Mouse (Mus musculus): ENCODE data around the gene Pcp4l1. TPM values are rescaled to one million over a fixed set of nuclear protein-coding genes. Genes with fewer than 3 reads are reported as not detected.
"Not testable (repeated sequence)": the region's sequence is repeated elsewhere in the genome, so short reads cannot be mapped to it uniquely, and the experiment has no call there.

Pcp4l1 gene
- total RNA-seq, 2 experiments from 2014 or later: 51.7 to 52.5 TPM

DNA sequence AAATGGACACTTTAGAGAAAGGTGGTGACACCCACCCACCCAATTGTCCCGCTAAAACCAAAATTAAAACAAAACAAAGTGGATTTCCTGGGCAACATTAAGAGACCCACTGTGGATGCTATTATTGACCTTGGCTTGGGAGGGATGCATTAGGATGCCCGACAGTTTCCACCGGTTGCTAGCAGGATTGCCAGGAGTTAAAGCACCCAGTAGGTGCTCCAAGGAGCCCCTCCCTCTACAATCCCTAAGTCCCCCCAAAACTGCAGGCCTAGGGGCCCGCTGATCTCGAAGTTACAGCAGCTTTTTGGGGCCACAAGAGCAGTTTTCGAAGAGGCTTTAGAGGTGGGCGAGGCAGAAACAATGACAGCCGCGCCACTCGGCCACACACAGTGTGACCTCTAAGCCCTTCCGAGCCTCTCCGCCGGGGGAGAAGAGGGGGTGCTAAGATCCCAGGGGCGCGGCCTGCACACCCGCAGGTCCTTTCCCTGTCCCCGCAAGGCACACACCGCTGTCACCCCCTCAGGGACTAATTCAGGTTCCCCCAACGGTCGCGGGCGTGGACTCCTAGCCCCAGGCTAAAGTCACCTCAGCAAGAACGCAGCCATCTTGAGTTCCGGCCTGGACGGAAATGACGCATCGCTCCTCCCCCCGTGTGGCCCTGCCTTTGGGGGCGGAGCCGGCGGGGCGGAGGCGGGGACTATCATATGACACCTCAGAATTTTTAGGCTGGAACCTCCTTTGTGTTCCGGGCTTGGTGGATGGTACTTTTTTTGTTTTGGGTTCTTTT, 45.9 kb downstream of the Pcp4l1 start, which contains the start of the genes Sdhc and Mpz:
Gene Sdhc (minus strand): TSS at position 630 of the 787 bp plus-strand sequence.
Gene Mpz (plus strand): TSS at position 738 of the 787 bp plus-strand sequence.
- peak; percentile 95 to 96 for DNase-seq (ENCODE audit: low spot score in 2 of 2)

DNA sequence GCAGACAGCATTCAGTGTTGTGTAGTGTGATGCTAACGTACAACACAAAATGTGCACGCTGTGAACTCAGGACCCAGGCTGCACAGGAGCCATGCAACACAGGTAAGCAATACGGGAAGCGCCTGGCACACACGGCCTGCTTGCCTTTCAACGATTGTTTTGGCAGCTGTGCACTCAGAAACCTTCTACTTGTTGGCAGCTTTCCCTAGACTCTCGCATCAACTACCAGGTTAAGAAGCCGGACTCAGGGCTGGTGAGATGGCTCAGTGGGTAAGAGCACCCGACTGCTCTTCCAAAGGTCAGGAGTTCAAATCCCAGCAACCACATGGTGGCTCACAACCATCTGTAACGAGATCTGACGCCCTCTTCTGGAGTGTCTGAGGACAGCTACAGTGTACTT, 53.1 kb downstream of the Pcp4l1 start:
- not testable (repeated sequence) for DNase-seq (ENCODE audit: low spot score in 2 of 2)

DNA sequence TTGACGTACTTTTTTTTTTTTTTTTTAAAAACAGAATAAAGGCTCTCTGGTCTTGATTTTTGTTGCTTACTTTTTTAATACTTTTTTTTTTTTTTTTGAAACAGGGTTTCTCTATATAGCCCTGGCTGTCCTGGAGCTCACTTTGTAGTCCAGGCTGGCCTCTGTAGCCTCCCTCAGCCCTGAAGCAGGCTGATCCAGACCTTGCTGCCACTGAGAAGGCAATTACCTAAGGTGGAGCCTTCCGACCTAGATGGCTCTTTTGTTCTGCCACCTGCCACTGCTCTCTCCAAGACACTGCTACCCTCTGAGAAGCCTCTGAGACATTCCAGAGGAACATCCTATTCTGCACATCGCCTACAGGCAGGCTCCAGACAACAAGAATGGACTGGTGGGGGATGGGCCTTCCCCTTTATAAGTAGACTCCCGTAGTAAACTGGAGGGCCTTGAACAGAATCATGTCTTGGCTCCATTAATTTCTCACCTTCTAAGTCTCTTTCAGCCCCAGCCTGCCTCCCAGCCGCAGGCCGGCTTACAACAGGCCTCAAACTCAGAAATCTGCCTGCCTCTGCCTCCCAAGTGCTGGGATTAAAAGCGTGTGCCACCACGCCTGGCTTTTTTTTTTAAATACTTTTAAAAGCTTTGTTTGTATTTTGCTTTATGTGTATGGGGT, 58.4 kb downstream of the Pcp4l1 start:
- DNase-seq (ENCODE audit: low spot score in 2 of 2): not testable (repeated sequence)

DNA sequence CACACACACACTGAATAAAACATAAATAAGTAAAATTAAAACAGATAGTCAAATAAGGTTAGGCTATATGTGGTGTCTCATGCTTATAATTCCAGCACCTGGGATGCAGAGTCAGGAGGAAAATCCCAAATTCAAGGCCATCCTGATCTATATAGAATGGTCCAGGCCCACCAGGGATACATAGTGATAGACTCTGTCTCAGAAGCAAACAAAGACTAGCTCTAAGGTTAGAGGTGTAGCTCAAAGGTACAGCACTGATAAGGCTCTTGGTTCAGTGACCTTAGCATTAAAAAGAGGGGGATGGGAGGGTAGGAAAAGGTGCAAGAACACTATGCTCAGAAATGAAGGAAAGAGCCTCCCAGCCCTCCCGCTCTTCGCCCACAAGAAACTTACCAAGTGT, 60.5 kb downstream of the Pcp4l1 start:
- no peak for DNase-seq (ENCODE audit: low spot score in 2 of 2)

DNA sequence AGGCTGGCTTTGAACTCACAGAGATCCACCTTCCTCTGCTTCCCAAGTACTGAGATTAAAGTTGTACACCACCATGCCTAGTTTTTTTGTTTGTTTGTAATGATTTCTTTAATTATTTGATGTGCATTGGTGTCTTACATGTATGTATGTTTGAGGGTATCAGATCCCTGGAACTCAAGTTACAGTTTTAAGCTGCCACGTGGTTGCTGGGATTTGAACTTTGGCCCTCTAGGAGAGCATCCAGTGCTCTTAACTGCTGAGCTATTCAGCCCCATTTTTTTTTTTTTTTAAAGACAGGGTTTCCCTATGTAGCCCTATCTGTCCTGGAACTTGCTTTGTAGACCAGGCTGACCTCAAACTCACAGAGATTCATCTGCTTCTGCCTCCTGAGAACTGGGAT, 65.1 kb downstream of the Pcp4l1 start:
- DNase-seq (ENCODE audit: low spot score in 2 of 2): no peak

DNA sequence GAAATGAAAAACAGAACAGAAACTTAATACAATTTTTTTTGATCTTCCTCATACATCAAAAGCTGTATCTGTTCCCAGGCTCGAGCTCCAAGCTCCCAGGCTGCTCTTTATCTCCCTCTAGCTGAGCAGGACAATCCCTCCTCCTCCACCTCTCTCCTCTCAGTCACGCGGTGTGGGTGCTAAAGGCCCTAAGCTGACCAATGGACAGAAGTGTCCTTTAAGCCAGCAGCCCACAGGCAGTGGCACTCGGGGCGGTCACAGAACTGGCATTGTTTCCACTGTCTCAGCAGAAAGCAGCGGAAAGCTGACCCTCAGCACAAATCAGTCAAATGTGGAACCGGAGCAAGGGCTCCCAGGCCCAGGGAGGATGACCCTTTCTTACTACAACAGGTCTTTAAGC, 66.8 kb downstream of the Pcp4l1 start:
- no peak for DNase-seq (ENCODE audit: low spot score in 2 of 2)

DNA sequence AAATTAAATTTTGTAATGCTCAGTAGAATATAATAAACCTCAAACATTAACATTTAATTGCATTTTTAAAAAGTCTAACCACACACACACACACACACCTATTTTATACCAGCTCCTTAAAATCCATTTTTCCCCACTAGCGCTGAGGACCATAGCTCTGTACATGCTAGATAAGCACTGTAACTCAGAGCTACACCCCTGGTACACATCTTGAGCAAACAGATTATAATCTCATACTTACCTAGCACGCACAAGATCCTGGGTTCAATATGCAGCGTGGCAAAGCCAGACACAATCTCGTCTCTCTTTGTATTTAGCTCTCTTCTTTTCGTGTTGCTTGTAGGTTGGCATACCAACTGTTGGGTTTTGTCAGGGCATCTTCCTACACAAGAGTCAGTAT, 71.7 kb downstream of the Pcp4l1 start:
- no peak for DNase-seq (ENCODE audit: low spot score in 2 of 2)

Other genes with a start within 250 kb of the Pcp4l1 start
- gene Fcgr2b, start 219.7 kb downstream of the Pcp4l1 start, total RNA-seq (2021): 10 to 100 TPM in 1 of 2 experiments, 1 to 10 TPM in 1; 7.0 to 15.6 TPM
- 10 to 100 TPM in 1 of 2 experiments, 1 to 10 TPM in 1; 5.8 to 13.0 TPM for gene Fcgr4, start 177.3 kb downstream of the Pcp4l1 start, total RNA-seq (2021)
- 10 to 100 TPM; 17.7 to 32.8 TPM for gene Fcgr3, start 131.3 kb downstream of the Pcp4l1 start, total RNA-seq (2021)
- 1 to 10 TPM; 3.0 to 4.2 TPM for gene Cfap126, start 82.3 kb downstream of the Pcp4l1 start, total RNA-seq (2021)
- gene Sdhc, start 45.7 kb downstream of the Pcp4l1 start, total RNA-seq (2021): 100 to 1,000 TPM; 450 to 629 TPM
- 1 to 10 TPM in 1 of 2 experiments, under 1 TPM in 1; 0.73 to 1.2 TPM for gene Mpz, start 45.6 kb downstream of the Pcp4l1 start, total RNA-seq (2021)
- not detected for gene Nr1i3, start 17.7 kb upstream of the Pcp4l1 start, total RNA-seq (2021)
- gene Tomm40l, start 26.2 kb upstream of the Pcp4l1 start, total RNA-seq (2021): 10 to 100 TPM; 47.7 to 67.0 TPM
- gene Apoa2, start 28.8 kb upstream of the Pcp4l1 start, total RNA-seq (2021): 1 to 10 TPM; 4.2 to 4.6 TPM
- 10 to 100 TPM; 23.2 to 46.7 TPM for gene Fcer1g, start 38.1 kb upstream of the Pcp4l1 start, total RNA-seq (2021)
- 1 to 10 TPM; 1.5 to 3.8 TPM for gene Adamts4, start 54.2 kb upstream of the Pcp4l1 start, total RNA-seq (2021)
- 1,000 to 10,000 TPM in 1 of 2 experiments, 100 to 1,000 TPM in 1; 683 to 1,034 TPM for gene Ndufs2, start 55.1 kb upstream of the Pcp4l1 start, total RNA-seq (2021)
- gene B4galt3, start 74.1 kb upstream of the Pcp4l1 start, total RNA-seq (2021): 10 to 100 TPM; 30.5 to 37.8 TPM
- gene Ppox, start 84.9 kb upstream of the Pcp4l1 start, total RNA-seq (2021): 10 to 100 TPM; 39.4 to 43.1 TPM
- 10 to 100 TPM; 38.5 to 41.8 TPM for gene Usp21, start 91.7 kb upstream of the Pcp4l1 start, total RNA-seq (2021)
- gene Ufc1, start 98.8 kb upstream of the Pcp4l1 start, total RNA-seq (2021): 100 to 1,000 TPM; 147 to 168 TPM
- 10 to 100 TPM; 38.1 to 38.3 TPM for gene Dedd, start 132.9 kb upstream of the Pcp4l1 start, total RNA-seq (2021)
- gene Nit1, start 149.4 kb upstream of the Pcp4l1 start, total RNA-seq (2021): 10 to 100 TPM; 68.9 to 71.0 TPM
- 100 to 1,000 TPM; 137 to 168 TPM for gene Pfdn2, start 149.4 kb upstream of the Pcp4l1 start, total RNA-seq (2021)
- gene Klhdc9, start 164.5 kb upstream of the Pcp4l1 start, total RNA-seq (2021): 1 to 10 TPM; 1.3 to 2.4 TPM
- under 1 TPM; 0.20 to 0.45 TPM for gene Nectin4, start 173.8 kb upstream of the Pcp4l1 start, total RNA-seq (2021)
- gene Arhgap30, start 192.7 kb upstream of the Pcp4l1 start, total RNA-seq (2021): 1 to 10 TPM; 3.6 to 6.8 TPM
- gene Usf1, start 215.0 kb upstream of the Pcp4l1 start, total RNA-seq (2021): 10 to 100 TPM; 51.7 to 53.5 TPM
- 1 to 10 TPM; 3.1 to 4.0 TPM for gene Tstd1, start 222.6 kb upstream of the Pcp4l1 start, total RNA-seq (2021)
- gene F11r, start 241.3 kb upstream of the Pcp4l1 start, total RNA-seq (2021): 10 to 100 TPM; 29.3 to 36.4 TPM

All from adrenal gland, adult 18-20 months (tissue).